Mouse (Mus musculus) heart, embryonic 14.5 days (tissue): ENCODE measurements around the gene Wdr60. TPM values are rescaled to one million over a fixed set of nuclear protein-coding genes. Genes with fewer than 3 reads are reported as not detected.
"Not testable (repeated sequence)": the region's sequence is repeated elsewhere in the genome, so short reads cannot be mapped to it uniquely, and the experiment has no call there.

ENCODE experiments used
- ATAC-seq: fragments of 200-750 bp; cut with Nextera tagmentation; 2 replicates; pipeline ENCODE4 v1.8.0; 2017; ENCODE audit warnings: low read depth, moderate TSS enrichment; ENCODE audit not compliant: insufficient number of reproducible peaks, insufficient read depth, low FRiP score
- H3K27ac ChIP-seq, 2 experiments: fragments of 200-500 bp in 1 of 2; fragments of 300-500 bp in 1 of 2; sonication (generic) in 1 of 2; replicated peaks in 1 of 2; 2 replicates each; pipeline ENCODE4 v1.5.1; 2012 to 2014; ENCODE audit warnings: low read depth in 2 of 2, low read length in 2 of 2, control low read depth in 1 of 2, mild to moderate bottlenecking in 1 of 2, mixed read lengths in 1 of 2; ENCODE audit not compliant: control insufficient read depth in 1 of 2, insufficient read depth in 1 of 2
- H3K27me3 ChIP-seq: fragments of 300-500 bp; sonication (generic); 2 replicates; pipeline ENCODE4 v1.6.1; 2014; ENCODE audit warnings: mild to moderate bottlenecking, low read length, control low read depth; ENCODE audit not compliant: control insufficient read depth, insufficient read depth
- H3K36me3 ChIP-seq: fragments of 300-500 bp; sonication (generic); 2 replicates; pipeline ENCODE4 v1.6.1; 2014; ENCODE audit warnings: mild to moderate bottlenecking, control low read depth, low read length, mixed read lengths; ENCODE audit not compliant: control insufficient read depth, insufficient read depth
- H3K4me1 ChIP-seq, 2 experiments: fragments of 200-500 bp in 1 of 2; fragments of 300-500 bp in 1 of 2; sonication (generic) in 1 of 2; 2 replicates each; pipeline ENCODE4 v1.6.1; 2012 to 2014; ENCODE audit warnings: low read length in 2 of 2, control low read depth in 1 of 2, mixed read lengths in 1 of 2; ENCODE audit not compliant: control insufficient read depth in 2 of 2, insufficient read depth in 2 of 2
- H3K4me2 ChIP-seq: fragments of 300-500 bp; sonication (generic); 2 replicates; pipeline ENCODE4 v1.6.1; 2014; ENCODE audit warnings: mild to moderate bottlenecking, low read length
- H3K4me3 ChIP-seq, 2 experiments: fragments of 200-500 bp in 1 of 2; fragments of 300-500 bp in 1 of 2; sonication (generic) in 1 of 2; 2 replicates each; pipeline ENCODE4 v1.5.1; 2012 to 2014; ENCODE audit warnings: low read length in 2 of 2, mild to moderate bottlenecking in 2 of 2, control low read depth in 1 of 2, low read depth in 1 of 2, moderate library complexity in 1 of 2; ENCODE audit not compliant: control insufficient read depth in 1 of 2, insufficient read depth in 1 of 2
- H3K9ac ChIP-seq: fragments of 300-500 bp; sonication (generic); 2 replicates; pipeline ENCODE4 v1.6.1; 2014; ENCODE audit warnings: mild to moderate bottlenecking, low read length
- H3K9me3 ChIP-seq: fragments of 300-500 bp; sonication (generic); 2 replicates; pipeline ENCODE4 v1.6.1; 2016; ENCODE audit warnings: low read length, control low read depth; ENCODE audit not compliant: control insufficient read depth
- WGBS: fragments of 180-500 bp; shearing (Covaris S2); extraction: QIAGEN DNeasy Blood & Tissue Kit; methylation state at CpG from one replicate; pipeline ENCODE4 v1.1.7; 2014; 5-methylcytosine and 5-hydroxymethylcytosine counted together
- polyA plus RNA-seq: library from polyadenylated mRNA; unstranded; fragments of >200 nt; fragmentation: Nextera tagmentation; extraction: Ambion mirVana; gene quantifications from 2 replicates; pipeline ENCODE4 v1.2.1, GENCODE M21; 2014

Gene Wdr60
- polyA plus RNA-seq, 1 experiment from 2014 or later, result 2.9 TPM

DNA sequence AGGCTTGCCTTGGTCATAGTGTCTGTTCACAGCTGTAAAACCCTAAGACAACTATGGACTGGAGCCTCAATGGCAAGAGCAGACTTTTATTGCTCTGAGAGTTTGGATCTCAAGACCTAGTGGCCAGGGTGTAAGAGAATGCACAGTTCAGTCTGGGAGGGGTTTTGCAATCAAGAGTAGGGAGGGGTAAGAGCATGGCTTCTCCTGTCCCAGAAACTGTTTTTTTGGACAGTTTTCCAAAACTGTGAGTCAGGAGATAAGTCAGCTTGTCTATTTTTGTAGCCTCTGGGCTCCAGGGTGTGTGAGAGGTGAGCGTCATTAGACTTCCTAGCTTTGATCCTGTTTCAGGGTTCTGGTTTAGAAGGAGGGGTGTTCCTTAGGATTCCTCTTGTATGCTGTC is 15.7 kb upstream of the Wdr60 start:
- no peaks in the 10 kb centered on the region for H3K36me3 ChIP-seq
- no peak for ATAC-seq
- no peak overlapping the region for H3K4me3 ChIP-seq
- 91% methylated on average over 1 of the region's 1 CpGs for WGBS
- peaks cover 0 to 9% of the 10 kb centered on the region in 2 experiments; a peak in 2 of 4 replicates for H3K4me1 ChIP-seq
- H3K27me3 ChIP-seq, result peaks cover 9% of the 10 kb centered on the region
- no peak overlapping the region for H3K27ac ChIP-seq
- H3K9me3 ChIP-seq, result no peaks in the 10 kb centered on the region
- H3K9ac ChIP-seq, result no peak overlapping the region
- no peak overlapping the region for H3K4me2 ChIP-seq

DNA sequence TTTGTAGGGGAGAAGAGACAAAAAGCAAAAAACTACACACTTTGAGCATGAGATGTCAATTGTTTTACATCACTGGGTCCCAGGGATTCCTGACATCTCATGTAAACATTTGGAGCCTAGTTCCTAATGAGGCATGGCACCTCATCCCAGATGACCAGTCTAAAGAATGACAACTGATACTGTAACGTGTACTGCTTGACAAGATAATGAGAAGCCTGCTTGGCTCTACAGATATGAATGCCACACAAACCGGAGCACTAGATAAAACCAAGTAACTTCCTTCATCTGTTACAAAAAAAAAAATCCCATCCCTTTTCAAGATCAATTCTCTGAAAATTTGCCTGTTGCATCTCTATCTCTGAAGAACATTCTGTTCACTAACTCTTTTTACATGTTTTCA is 14.1 kb upstream of the Wdr60 start:
- Histone ChIP-seq H3K4me1 (peaks cover 0 to 6% of the 10 kb centered on the region in 2 experiments; a peak in 2 of 4 replicates), H3K4me3 (no peak overlapping the region), H3K9me3 (no peaks in the 10 kb centered on the region), H3K27ac (no peak overlapping the region), H3K9ac (no peak overlapping the region), H3K27me3 (peaks cover 20% of the 10 kb centered on the region), H3K36me3 (no peaks in the 10 kb centered on the region), H3K4me2 (no peak overlapping the region)
- ATAC-seq, result no peak
- WGBS, result 24% methylated on average over 2 of the region's 2 CpGs

DNA sequence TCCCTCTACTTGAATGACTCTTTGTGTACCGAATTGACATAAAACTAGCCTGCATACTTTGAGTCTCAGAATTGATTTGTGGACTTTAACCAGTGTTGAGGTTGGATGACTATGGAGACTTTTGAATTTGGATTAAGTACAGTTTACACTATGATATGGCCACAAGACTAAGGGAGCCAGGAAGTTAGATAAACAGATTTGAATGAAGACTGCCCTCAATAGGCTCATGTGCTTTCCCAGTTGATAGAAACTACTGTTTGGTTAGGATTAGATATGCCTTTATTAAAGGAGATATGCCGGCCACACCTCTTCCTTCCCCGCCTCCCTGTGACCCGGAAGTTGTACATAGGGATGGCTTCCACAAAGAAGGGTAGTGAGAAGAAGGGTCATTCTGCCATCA is 12.8 kb upstream of the Wdr60 start:
- H3K4me2 ChIP-seq, result no peak overlapping the region
- H3K4me1 ChIP-seq, result 0 out of 4 replicates have a peak, but pooled peaks cover 0 to 4% of the 10 kb centered on the region in 2 experiments
- WGBS, result 76% methylated on average over 4 of the region's 4 CpGs
- H3K9ac ChIP-seq, result no peak overlapping the region
- no peaks in the 10 kb centered on the region for H3K36me3 ChIP-seq
- ATAC-seq, result no peak
- H3K27ac ChIP-seq, result no peak overlapping the region
- no peaks in the 10 kb centered on the region for H3K9me3 ChIP-seq
- H3K4me3 ChIP-seq, result no peak overlapping the region
- H3K27me3 ChIP-seq, result peaks cover 30% of the 10 kb centered on the region

DNA sequence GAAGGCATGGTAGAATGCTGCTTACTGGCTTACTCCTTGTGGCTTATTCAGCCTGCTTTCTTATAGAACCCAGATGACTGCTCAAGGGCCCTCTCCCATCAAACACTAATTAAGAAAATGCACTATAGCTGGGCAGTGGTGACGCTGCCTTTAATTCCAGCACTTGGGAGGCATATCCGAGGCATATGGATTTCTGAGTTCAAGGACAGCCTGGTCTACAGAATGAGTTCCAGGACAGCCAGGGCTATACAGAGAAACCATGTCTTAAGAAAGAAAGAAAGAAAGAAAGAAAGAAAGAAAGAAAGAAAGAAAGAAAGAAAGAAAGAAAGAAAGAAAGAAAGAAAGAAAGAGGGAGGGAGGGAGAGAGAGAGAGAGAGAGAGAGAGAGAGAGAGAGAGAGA is 12.3 kb upstream of the Wdr60 start, which contains the start of gene Gm11027:
TSS of gene Gm11027 (plus strand) at position 301 of the 400 bp plus-strand sequence.
- ATAC-seq, H3K9ac ChIP-seq, H3K4me3 ChIP-seq, H3K4me1 ChIP-seq, H3K36me3 ChIP-seq, H3K9me3 ChIP-seq, H3K4me2 ChIP-seq, H3K27ac ChIP-seq: not testable (repeated sequence)
- WGBS, result 65% methylated on average over 2 of the region's 2 CpGs
- peaks cover 32% of the 10 kb centered on the region for H3K27me3 ChIP-seq

DNA sequence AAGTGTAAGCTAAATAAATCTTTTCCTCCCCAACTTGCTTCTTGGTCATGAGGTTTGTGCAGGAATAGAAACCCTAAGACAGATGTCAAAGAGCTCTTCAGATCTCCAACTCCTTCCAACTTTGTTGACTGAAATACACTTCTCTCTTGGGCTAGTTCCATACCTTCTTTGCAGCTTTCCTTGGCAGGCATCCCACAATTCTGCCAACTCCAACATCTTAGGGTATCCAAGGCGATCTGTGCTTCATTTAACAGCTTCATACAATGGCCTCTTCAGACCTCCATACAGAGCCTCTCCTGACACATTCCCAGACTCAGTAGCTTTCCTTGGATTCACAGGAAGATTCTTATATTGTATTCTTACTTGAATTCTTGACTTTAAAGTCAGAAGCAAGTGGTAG is 10.9 kb upstream of the Wdr60 start:
- no peak for ATAC-seq
- H3K27me3 ChIP-seq, result peaks cover 42% of the 10 kb centered on the region

DNA sequence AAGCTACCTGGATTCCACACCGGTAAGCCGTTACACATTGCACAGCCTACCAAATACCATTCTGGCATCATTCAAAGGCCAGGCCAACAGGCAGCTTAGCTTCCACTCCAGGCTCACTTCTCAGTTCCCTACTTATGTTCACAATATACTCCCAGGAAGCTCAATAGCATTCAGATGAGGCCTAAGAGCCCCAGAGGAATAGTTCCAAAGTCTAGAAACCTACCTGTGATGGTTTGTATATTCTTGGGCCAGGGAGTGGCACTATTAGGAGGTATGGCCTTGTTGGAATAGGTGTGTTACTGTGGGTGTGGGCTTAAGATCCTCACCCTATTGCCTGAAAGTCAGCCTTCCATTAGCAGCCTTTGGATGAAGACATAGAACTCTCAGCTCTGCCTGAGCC is 8.2 kb upstream of the Wdr60 start:
- WGBS, result 87% methylated on average over 2 of the region's 2 CpGs
- no peak for ATAC-seq
- H3K4me2 ChIP-seq, result no peak overlapping the region

More for the DNA sequence above, 10.9 kb upstream of the Wdr60 start:
- no peak overlapping the region for H3K4me2 ChIP-seq
- 45% methylated on average over 1 of the region's 1 CpGs for WGBS
- no peak overlapping the region for H3K27ac ChIP-seq
- H3K9me3 ChIP-seq, result no peaks in the 10 kb centered on the region
- H3K36me3 ChIP-seq, result no peaks in the 10 kb centered on the region
- no peaks in the 10 kb centered on the region for H3K4me1 ChIP-seq
- no peak overlapping the region for H3K4me3 ChIP-seq
- H3K9ac ChIP-seq, result no peak overlapping the region

DNA sequence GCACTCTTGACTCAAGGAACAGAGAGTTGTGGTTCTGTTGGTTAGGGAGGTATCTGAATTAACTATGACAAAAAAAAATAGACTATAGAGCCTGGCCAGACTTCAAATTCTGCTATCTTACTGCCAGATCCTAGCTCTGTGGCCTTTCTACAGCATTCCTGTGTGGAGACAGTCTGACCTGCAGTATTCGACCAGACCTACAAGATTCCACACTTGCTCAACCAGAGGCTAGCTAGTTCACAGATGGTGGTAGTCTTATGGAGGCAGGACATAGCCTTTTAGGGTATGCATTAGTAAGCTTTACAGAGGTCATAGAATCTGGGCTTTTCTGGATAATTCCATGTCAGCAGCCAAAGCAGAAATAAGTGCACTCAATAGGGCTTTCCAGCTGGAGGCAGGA is 7.7 kb upstream of the Wdr60 start:
- H3K4me1 ChIP-seq, result no peaks in the 10 kb centered on the region
- peaks cover 55% of the 10 kb centered on the region for H3K27me3 ChIP-seq
- 50% methylated on average over 1 of the region's 1 CpGs for WGBS
- no peak overlapping the region for H3K9ac ChIP-seq
- no peak overlapping the region for H3K4me3 ChIP-seq
- no peak overlapping the region for H3K4me2 ChIP-seq
- H3K27ac ChIP-seq, result no peak overlapping the region
- no peaks in the 10 kb centered on the region for H3K36me3 ChIP-seq
- no peak for ATAC-seq
- no peaks in the 10 kb centered on the region for H3K9me3 ChIP-seq

More for the DNA sequence above, 8.2 kb upstream of the Wdr60 start:
- no peaks in the 10 kb centered on the region for H3K36me3 ChIP-seq
- H3K4me3 ChIP-seq, result no peak overlapping the region
- H3K27me3 ChIP-seq, result peaks cover 55% of the 10 kb centered on the region
- H3K27ac ChIP-seq, result no peak overlapping the region
- no peak overlapping the region for H3K9ac ChIP-seq
- no peaks in the 10 kb centered on the region for H3K4me1 ChIP-seq
- H3K9me3 ChIP-seq, result no peaks in the 10 kb centered on the region

DNA sequence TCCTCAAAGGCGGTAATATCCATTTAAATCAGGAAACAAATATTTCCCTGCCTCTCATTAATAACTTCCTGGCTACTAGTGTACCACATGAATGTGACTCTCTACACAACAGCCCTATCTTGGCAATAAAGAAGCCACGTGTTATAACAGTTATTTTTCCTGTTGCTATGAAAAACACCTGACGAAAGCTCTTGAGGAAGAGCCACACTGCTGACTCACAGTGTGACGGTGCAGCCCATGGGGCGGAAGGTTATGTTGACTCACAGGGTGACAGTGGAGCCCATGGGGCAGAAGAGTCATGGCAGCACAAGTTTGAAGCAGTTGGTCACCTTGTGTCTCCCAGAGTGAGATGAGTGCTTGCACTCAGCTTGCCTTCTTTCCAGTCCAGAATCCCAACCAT is 6.6 kb upstream of the Wdr60 start:
- peaks cover 50% of the 10 kb centered on the region for H3K27me3 ChIP-seq

More for the DNA sequence above, 6.6 kb upstream of the Wdr60 start:
- no peaks in the 10 kb centered on the region for H3K9me3 ChIP-seq
- ATAC-seq, result no peak
- no peak overlapping the region for H3K27ac ChIP-seq
- H3K4me1 ChIP-seq, result peaks cover 0 to 3% of the 10 kb centered on the region in 2 experiments; a peak in 1 of 4 replicates
- H3K4me2 ChIP-seq, result no peak overlapping the region
- no peak overlapping the region for H3K4me3 ChIP-seq
- no peak overlapping the region for H3K9ac ChIP-seq
- no peaks in the 10 kb centered on the region for H3K36me3 ChIP-seq
- 65% methylated on average over 5 of the region's 5 CpGs for WGBS
